Comparison of ENCODE assay signal across 10 mouse cellular contexts in genomic region chr7:98542267-98542666, GRCm38 (mm10).
"Had no signal": no experiment of that assay in that cellular context is flagged by ENCODE, and none has a peak within 500 bp of the region (broad histone marks: within the 10 kb centered on the region; RNA-seq: fewer than 3 reads in every experiment).

No protein-coding gene starts in this region.

- H3K4me1 ChIP-seq: liver, embryonic 15.5 days had no signal

- H3K27ac ChIP-seq: left cerebral cortex, adult 2 months; liver, embryonic 15.5 days; macrophage; midbrain, embryonic 13.5 days had no signal

- H3K27me3 ChIP-seq: liver, embryonic 15.5 days; midbrain, embryonic 13.5 days had no signal

- H3K36me3 ChIP-seq: limb, embryonic 10.5 days; liver, embryonic 15.5 days; midbrain, embryonic 13.5 days had no signal

- H3K4me2 ChIP-seq: liver, embryonic 11.5 days; liver, embryonic 15.5 days; lung, embryonic 14.5 days; midbrain, embryonic 13.5 days had no signal

- DNase-seq: lung, postnatal 14 days; thymus, postnatal 36 days had no signal

- H3K9me3 ChIP-seq: limb, embryonic 10.5 days; liver, embryonic 15.5 days; megakaryocyte, embryonic 14.5 days; midbrain, embryonic 13.5 days had no signal

- ATAC-seq: midbrain, embryonic 13.5 days had no signal

- H3K9ac ChIP-seq: liver, embryonic 15.5 days; lung, embryonic 14.5 days; midbrain, embryonic 13.5 days had no signal

- H3K4me3 ChIP-seq: left cerebral cortex, adult 2 months; limb, embryonic 10.5 days; liver, embryonic 15.5 days; midbrain, embryonic 13.5 days had no signal
